Mouse (Mus musculus): ENCODE measurements around the gene Rgl1. TPM values are rescaled to one million over a fixed set of nuclear protein-coding genes. Genes with fewer than 3 reads are reported as not detected.

The Rgl1 gene
- polyA plus RNA-seq, 1 experiment: 49.2 TPM

- H3K36me3 ChIP-seq (ENCODE audit: control insufficient read depth, insufficient read depth, low read length): no peaks in the 10 kb centered on the region
- H3K4me3 ChIP-seq (ENCODE audit: control insufficient read depth, low read depth, low read length): no peak overlapping the region
- H3K27me3 ChIP-seq (ENCODE audit: control insufficient read depth, insufficient read depth, low read length): no peaks in the 10 kb centered on the region
- H3K27ac ChIP-seq (ENCODE audit: control insufficient read depth, insufficient read depth, low read depth, low read length): no peak overlapping the region; the same call in 1 of the 2 replicates
- TF ChIP-seq POLR2A (IDR thresholded peaks at IDR 0.05; ENCODE audit: control insufficient read depth, low read depth, low read length): no peak
- TF ChIP-seq CTCF (IDR thresholded peaks at IDR 0.05; ENCODE audit: control insufficient read depth, insufficient read depth, insufficient replicate concordance, low read depth, low read length): no peak
- H3K4me1 ChIP-seq (ENCODE audit: control insufficient read depth, insufficient read depth, low read length): no peaks in the 10 kb centered on the region; the same call in 1 of the 2 replicates
Observed at GRCm38 (mm10) chr1:152604147-152604546, 162.0 kb downstream of the Rgl1 start.

- no peaks in the 10 kb centered on the region for H3K27me3 ChIP-seq (ENCODE audit: control insufficient read depth, insufficient read depth, low read length)
- H3K4me3 ChIP-seq (ENCODE audit: control insufficient read depth, low read depth, low read length): no peak overlapping the region
- no peaks in the 10 kb centered on the region; the same call in 1 of the 2 replicates for H3K4me1 ChIP-seq (ENCODE audit: control insufficient read depth, insufficient read depth, low read length)
- TF ChIP-seq CTCF (IDR thresholded peaks at IDR 0.05; ENCODE audit: control insufficient read depth, insufficient read depth, insufficient replicate concordance, low read depth, low read length) (no peak), POLR2A (IDR thresholded peaks at IDR 0.05; ENCODE audit: control insufficient read depth, low read depth, low read length) (no peak)
- H3K36me3 ChIP-seq (ENCODE audit: control insufficient read depth, insufficient read depth, low read length): no peaks in the 10 kb centered on the region
- H3K27ac ChIP-seq (ENCODE audit: control insufficient read depth, insufficient read depth, low read depth, low read length): no peak overlapping the region; the same call in 1 of the 2 replicates
Observed at GRCm38 (mm10) chr1:152603628-152604027, 162.5 kb downstream of the Rgl1 start.

GRCm38 (mm10) chr1:152600494-152600893 is 165.7 kb downstream of the Rgl1 start:
- H3K27me3 ChIP-seq (ENCODE audit: control insufficient read depth, insufficient read depth, low read length): no peaks in the 10 kb centered on the region
- H3K36me3 ChIP-seq (ENCODE audit: control insufficient read depth, insufficient read depth, low read length): no peaks in the 10 kb centered on the region
- no peak overlapping the region for H3K27ac ChIP-seq (ENCODE audit: control insufficient read depth, insufficient read depth, low read depth, low read length)
- no peak for TF ChIP-seq POLR2A (IDR thresholded peaks at IDR 0.05; ENCODE audit: control insufficient read depth, low read depth, low read length)
- TF ChIP-seq CTCF (IDR thresholded peaks at IDR 0.05; ENCODE audit: control insufficient read depth, insufficient read depth, insufficient replicate concordance, low read depth, low read length): no peak
- H3K4me1 ChIP-seq (ENCODE audit: control insufficient read depth, insufficient read depth, low read length): no peaks in the 10 kb centered on the region; the same call in 1 of the 2 replicates
- H3K4me3 ChIP-seq (ENCODE audit: control insufficient read depth, low read depth, low read length): no peak overlapping the region

GRCm38 (mm10) chr1:152599347-152599746 is 166.8 kb downstream of the Rgl1 start:
- H3K27ac ChIP-seq (ENCODE audit: control insufficient read depth, insufficient read depth, low read depth, low read length): peak overlapping the region; percentile 5; the same call in 1 of the 2 replicates
- no peak for TF ChIP-seq POLR2A (IDR thresholded peaks at IDR 0.05; ENCODE audit: control insufficient read depth, low read depth, low read length)

GRCm38 (mm10) chr1:152594690-152595089 is 171.5 kb downstream of the Rgl1 start:
- Histone ChIP-seq H3K4me3 (ENCODE audit: control insufficient read depth, low read depth, low read length) (no peak overlapping the region), H3K36me3 (ENCODE audit: control insufficient read depth, insufficient read depth, low read length) (no peaks in the 10 kb centered on the region), H3K27ac (ENCODE audit: control insufficient read depth, insufficient read depth, low read depth, low read length) (0 out of 2 replicates have a peak overlapping the region, but pooled peaks have one; percentile 0), H3K4me1 (ENCODE audit: control insufficient read depth, insufficient read depth, low read length) (peaks cover 3% of the 10 kb centered on the region), H3K27me3 (ENCODE audit: control insufficient read depth, insufficient read depth, low read length) (no peaks in the 10 kb centered on the region)
- TF ChIP-seq CTCF (IDR thresholded peaks at IDR 0.05; ENCODE audit: control insufficient read depth, insufficient read depth, insufficient replicate concordance, low read depth, low read length): no peak
- no peak for TF ChIP-seq POLR2A (IDR thresholded peaks at IDR 0.05; ENCODE audit: control insufficient read depth, low read depth, low read length)

More at GRCm38 (mm10) chr1:152599347-152599746, 166.8 kb downstream of the Rgl1 start:
- Histone ChIP-seq H3K27me3 (ENCODE audit: control insufficient read depth, insufficient read depth, low read length) (no peaks in the 10 kb centered on the region), H3K36me3 (ENCODE audit: control insufficient read depth, insufficient read depth, low read length) (no peaks in the 10 kb centered on the region), H3K4me1 (ENCODE audit: control insufficient read depth, insufficient read depth, low read length) (no peaks in the 10 kb centered on the region; the same call in none of the 2 replicates), H3K4me3 (ENCODE audit: control insufficient read depth, low read depth, low read length) (no peak overlapping the region)

DNA sequence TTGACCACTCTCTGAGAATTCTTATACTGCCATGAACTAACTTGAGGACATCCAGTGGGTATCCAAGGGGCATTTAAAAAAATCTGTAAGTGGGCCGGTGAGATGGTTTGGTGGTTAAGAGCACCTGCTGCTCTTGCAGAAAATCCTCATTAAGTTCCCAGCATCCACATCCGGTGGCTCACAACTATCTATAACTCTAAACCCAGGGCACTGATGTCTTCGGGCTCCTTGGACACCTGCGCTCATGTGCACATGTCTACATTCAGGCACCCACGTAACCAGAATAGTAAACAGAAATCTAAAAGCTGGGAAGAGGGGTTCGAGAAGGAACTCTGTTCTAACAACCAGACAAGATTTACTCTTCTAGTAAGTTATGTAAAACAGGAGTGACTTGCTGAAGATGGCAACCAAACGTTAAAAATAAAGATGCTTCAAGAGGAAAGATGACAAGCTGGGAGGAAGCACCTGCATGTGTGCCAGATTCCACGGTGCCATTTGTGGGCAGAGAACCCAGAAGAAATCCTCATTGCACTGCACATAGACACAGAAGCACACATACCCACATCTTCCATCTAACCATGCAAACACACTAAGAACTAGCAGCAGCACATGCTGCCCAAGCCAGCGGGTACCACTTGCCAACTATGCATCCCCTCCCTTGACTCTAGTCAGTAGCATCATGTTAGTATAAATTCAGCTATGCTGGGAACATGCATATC is 172.2 kb downstream of the Rgl1 start:
- Histone ChIP-seq H3K4me1 (ENCODE audit: control insufficient read depth, insufficient read depth, low read length) (peaks cover 3% of the 10 kb centered on the region), H3K4me3 (ENCODE audit: control insufficient read depth, low read depth, low read length) (no peak overlapping the region), H3K27ac (ENCODE audit: control insufficient read depth, insufficient read depth, low read depth, low read length) (peak overlapping the region; percentile 49; the same call in 1 of the 2 replicates), H3K27me3 (ENCODE audit: control insufficient read depth, insufficient read depth, low read length) (no peaks in the 10 kb centered on the region), H3K36me3 (ENCODE audit: control insufficient read depth, insufficient read depth, low read length) (no peaks in the 10 kb centered on the region)
- no peak for TF ChIP-seq CTCF (IDR thresholded peaks at IDR 0.05; ENCODE audit: control insufficient read depth, insufficient read depth, insufficient replicate concordance, low read depth, low read length)

GRCm38 (mm10) chr1:152593382-152593781 is 172.8 kb downstream of the Rgl1 start:
- H3K27ac ChIP-seq (ENCODE audit: control insufficient read depth, insufficient read depth, low read depth, low read length): peak overlapping the region; percentile 41
- H3K36me3 ChIP-seq (ENCODE audit: control insufficient read depth, insufficient read depth, low read length): no peaks in the 10 kb centered on the region
- peaks cover 3% of the 10 kb centered on the region for H3K4me1 ChIP-seq (ENCODE audit: control insufficient read depth, insufficient read depth, low read length)
- peak overlapping the region; percentile 31 for H3K4me3 ChIP-seq (ENCODE audit: control insufficient read depth, low read depth, low read length)
- H3K27me3 ChIP-seq (ENCODE audit: control insufficient read depth, insufficient read depth, low read length): no peaks in the 10 kb centered on the region
- TF ChIP-seq CTCF (IDR thresholded peaks at IDR 0.05; ENCODE audit: control insufficient read depth, insufficient read depth, insufficient replicate concordance, low read depth, low read length) (no peak), POLR2A (IDR thresholded peaks at IDR 0.05; ENCODE audit: control insufficient read depth, low read depth, low read length) (no peak)
